Mouse (Mus musculus): Measurements from ENCODE around the gene Cask. TPM values are rescaled to one million over a fixed set of nuclear protein-coding genes. Genes with fewer than 3 reads are reported as not detected.

The Cask gene
- polyA plus RNA-seq, 1 experiment from 2014 or later, result 64.0 TPM

GRCm38 (mm10) chrX:13551566-13551965 is 299.6 kb downstream of the Cask start:
- Histone ChIP-seq H3K4me3 (replicated peaks; ENCODE audit: low read depth, low read length) (no peak overlapping the region), H3K27me3 (ENCODE audit: control insufficient read depth, insufficient read depth, low read length) (no peaks in the 10 kb centered on the region), H3K36me3 (ENCODE audit: control insufficient read depth, insufficient read depth, low read length) (peaks cover 14% of the 10 kb centered on the region), H3K4me1 (ENCODE audit: control insufficient read depth, insufficient read depth, low read length) (no peaks in the 10 kb centered on the region), H3K9me3 (ENCODE audit: control insufficient read depth, low read length) (no peaks in the 10 kb centered on the region), H3K27ac (replicated peaks; ENCODE audit: low read depth, low read length) (no peak overlapping the region), H3K4me2 (ENCODE audit: low read length) (no peak overlapping the region), H3K9ac (replicated peaks; ENCODE audit: low read length) (no peak overlapping the region)
- DNase-seq, result peak; percentile 5
- 89% methylated on average over 4 of the region's 4 CpGs for WGBS
- no peak for ATAC-seq (ENCODE audit: low FRiP score, low TSS enrichment)

GRCm38 (mm10) chrX:13549100-13549499 is 302.1 kb downstream of the Cask start:
- H3K4me3 ChIP-seq (replicated peaks; ENCODE audit: low read depth, low read length), result no peak overlapping the region
- no peak for ATAC-seq (ENCODE audit: low FRiP score, low TSS enrichment)

GRCm38 (mm10) chrX:13521288-13521687 is 329.9 kb downstream of the Cask start:
- H3K36me3 ChIP-seq (ENCODE audit: control insufficient read depth, insufficient read depth, low read length), result peaks cover 19% of the 10 kb centered on the region; the same call in 1 of the 2 replicates
- no peak for ATAC-seq (ENCODE audit: low FRiP score, low TSS enrichment)
- no peaks in the 10 kb centered on the region for H3K27me3 ChIP-seq (ENCODE audit: control insufficient read depth, insufficient read depth, low read length)
- 87% methylated on average over 8 of the region's 8 CpGs for WGBS
- H3K4me3 ChIP-seq (replicated peaks; ENCODE audit: low read depth, low read length), result no peak overlapping the region
- H3K4me1 ChIP-seq (ENCODE audit: control insufficient read depth, insufficient read depth, low read length), result no peaks in the 10 kb centered on the region
- H3K9me3 ChIP-seq (ENCODE audit: control insufficient read depth, low read length), result no peaks in the 10 kb centered on the region
- no peak overlapping the region for H3K4me2 ChIP-seq (ENCODE audit: low read length)
- H3K27ac ChIP-seq (replicated peaks; ENCODE audit: low read depth, low read length), result no peak overlapping the region
- H3K9ac ChIP-seq (replicated peaks; ENCODE audit: low read length), result no peak overlapping the region
- no peak for DNase-seq

More at GRCm38 (mm10) chrX:13549100-13549499, 302.1 kb downstream of the Cask start:
- Histone ChIP-seq H3K36me3 (ENCODE audit: control insufficient read depth, insufficient read depth, low read length) (peaks cover 13% of the 10 kb centered on the region; the same call in 1 of the 2 replicates), H3K4me2 (ENCODE audit: low read length) (no peak overlapping the region), H3K27ac (replicated peaks; ENCODE audit: low read depth, low read length) (no peak overlapping the region), H3K9me3 (ENCODE audit: control insufficient read depth, low read length) (no peaks in the 10 kb centered on the region), H3K4me1 (ENCODE audit: control insufficient read depth, insufficient read depth, low read length) (no peaks in the 10 kb centered on the region), H3K27me3 (ENCODE audit: control insufficient read depth, insufficient read depth, low read length) (no peaks in the 10 kb centered on the region), H3K9ac (replicated peaks; ENCODE audit: low read length) (no peak overlapping the region)
- 90% methylated on average over 4 of the region's 4 CpGs for WGBS
- no peak for DNase-seq

- DNase-seq (no peak), ATAC-seq (ENCODE audit: low FRiP score, low TSS enrichment) (no peak)
- no peak overlapping the region for H3K4me2 ChIP-seq (ENCODE audit: low read length)
- no peaks in the 10 kb centered on the region for H3K9me3 ChIP-seq (ENCODE audit: control insufficient read depth, low read length)
- no peak overlapping the region for H3K4me3 ChIP-seq (replicated peaks; ENCODE audit: low read depth, low read length)
- H3K27me3 ChIP-seq (ENCODE audit: control insufficient read depth, insufficient read depth, low read length), result no peaks in the 10 kb centered on the region
- no peak overlapping the region for H3K9ac ChIP-seq (replicated peaks; ENCODE audit: low read length)
- no peak overlapping the region for H3K27ac ChIP-seq (replicated peaks; ENCODE audit: low read depth, low read length)
- 78% methylated on average over 4 of the region's 4 CpGs for WGBS
- H3K36me3 ChIP-seq (ENCODE audit: control insufficient read depth, insufficient read depth, low read length), result peaks cover 15% of the 10 kb centered on the region; the same call in 1 of the 2 replicates
- H3K4me1 ChIP-seq (ENCODE audit: control insufficient read depth, insufficient read depth, low read length), result no peaks in the 10 kb centered on the region
These were observed 330.6 kb downstream of the Cask start for GRCm38 (mm10) chrX:13520566-13520965.

GRCm38 (mm10) chrX:13519408-13519783 is 331.8 kb downstream of the Cask start:
- no peaks in the 10 kb centered on the region for H3K9me3 ChIP-seq (ENCODE audit: control insufficient read depth, low read length)
- no peak for ATAC-seq (ENCODE audit: low FRiP score, low TSS enrichment)
- DNase-seq, result no peak
- no peak overlapping the region for H3K27ac ChIP-seq (replicated peaks; ENCODE audit: low read depth, low read length)
- no peak overlapping the region for H3K4me3 ChIP-seq (replicated peaks; ENCODE audit: low read depth, low read length)
- no peak overlapping the region for H3K9ac ChIP-seq (replicated peaks; ENCODE audit: low read length)
- 90% methylated on average over 5 of the region's 5 CpGs for WGBS
- no peaks in the 10 kb centered on the region for H3K4me1 ChIP-seq (ENCODE audit: control insufficient read depth, insufficient read depth, low read length)
- H3K4me2 ChIP-seq (ENCODE audit: low read length), result no peak overlapping the region
- H3K27me3 ChIP-seq (ENCODE audit: control insufficient read depth, insufficient read depth, low read length), result no peaks in the 10 kb centered on the region
- 0 out of 2 replicates have a peak, but pooled peaks cover 6% of the 10 kb centered on the region for H3K36me3 ChIP-seq (ENCODE audit: control insufficient read depth, insufficient read depth, low read length)

GRCm38 (mm10) chrX:13518781-13519407 is 332.3 kb downstream of the Cask start:
- peak; percentile 5 for DNase-seq
- 76% methylated on average over 4 of the region's 4 CpGs for WGBS
- Histone ChIP-seq H3K4me1 (ENCODE audit: control insufficient read depth, insufficient read depth, low read length) (no peaks in the 10 kb centered on the region), H3K27ac (replicated peaks; ENCODE audit: low read depth, low read length) (no peak overlapping the region), H3K9me3 (ENCODE audit: control insufficient read depth, low read length) (no peaks in the 10 kb centered on the region), H3K36me3 (ENCODE audit: control insufficient read depth, insufficient read depth, low read length) (0 out of 2 replicates have a peak, but pooled peaks cover 2% of the 10 kb centered on the region), H3K4me3 (replicated peaks; ENCODE audit: low read depth, low read length) (no peak overlapping the region), H3K9ac (replicated peaks; ENCODE audit: low read length) (no peak overlapping the region), H3K27me3 (ENCODE audit: control insufficient read depth, insufficient read depth, low read length) (no peaks in the 10 kb centered on the region), H3K4me2 (ENCODE audit: low read length) (no peak overlapping the region)
- no peak for ATAC-seq (ENCODE audit: low FRiP score, low TSS enrichment)

GRCm38 (mm10) chrX:13518019-13518418 is 333.1 kb downstream of the Cask start:
- WGBS, result 83% methylated on average over 10 of the region's 10 CpGs
- H3K4me2 ChIP-seq (ENCODE audit: low read length), result no peak overlapping the region
- no peak overlapping the region for H3K4me3 ChIP-seq (replicated peaks; ENCODE audit: low read depth, low read length)
- H3K36me3 ChIP-seq (ENCODE audit: control insufficient read depth, insufficient read depth, low read length), result 0 out of 2 replicates have a peak, but pooled peaks cover 2% of the 10 kb centered on the region
- no peak for DNase-seq
- no peak overlapping the region for H3K27ac ChIP-seq (replicated peaks; ENCODE audit: low read depth, low read length)
- H3K4me1 ChIP-seq (ENCODE audit: control insufficient read depth, insufficient read depth, low read length), result no peaks in the 10 kb centered on the region
- no peak for ATAC-seq (ENCODE audit: low FRiP score, low TSS enrichment)
- no peak overlapping the region for H3K9ac ChIP-seq (replicated peaks; ENCODE audit: low read length)
- H3K27me3 ChIP-seq (ENCODE audit: control insufficient read depth, insufficient read depth, low read length), result no peaks in the 10 kb centered on the region
- H3K9me3 ChIP-seq (ENCODE audit: control insufficient read depth, low read length), result no peaks in the 10 kb centered on the region

GRCm38 (mm10) chrX:13516451-13516850 is 334.7 kb downstream of the Cask start:
- H3K9me3 ChIP-seq (ENCODE audit: control insufficient read depth, low read length), result no peaks in the 10 kb centered on the region
- no peak overlapping the region for H3K9ac ChIP-seq (replicated peaks; ENCODE audit: low read length)
- no peak for DNase-seq
- 0 out of 2 replicates have a peak, but pooled peaks cover 2% of the 10 kb centered on the region for H3K36me3 ChIP-seq (ENCODE audit: control insufficient read depth, insufficient read depth, low read length)
- H3K27me3 ChIP-seq (ENCODE audit: control insufficient read depth, insufficient read depth, low read length), result no peaks in the 10 kb centered on the region
- 94% methylated on average over 6 of the region's 6 CpGs for WGBS
- H3K27ac ChIP-seq (replicated peaks; ENCODE audit: low read depth, low read length), result no peak overlapping the region
- ATAC-seq (ENCODE audit: low FRiP score, low TSS enrichment), result no peak
- no peak overlapping the region for H3K4me3 ChIP-seq (replicated peaks; ENCODE audit: low read depth, low read length)
- H3K4me2 ChIP-seq (ENCODE audit: low read length), result no peak overlapping the region
- no peaks in the 10 kb centered on the region for H3K4me1 ChIP-seq (ENCODE audit: control insufficient read depth, insufficient read depth, low read length)

GRCm38 (mm10) chrX:13513864-13514263 is 337.3 kb downstream of the Cask start:
- H3K27me3 ChIP-seq (ENCODE audit: control insufficient read depth, insufficient read depth, low read length), result no peaks in the 10 kb centered on the region
- no peaks in the 10 kb centered on the region for H3K4me1 ChIP-seq (ENCODE audit: control insufficient read depth, insufficient read depth, low read length)
- no peak for DNase-seq
- no peaks in the 10 kb centered on the region for H3K9me3 ChIP-seq (ENCODE audit: control insufficient read depth, low read length)
- no peak overlapping the region for H3K9ac ChIP-seq (replicated peaks; ENCODE audit: low read length)
- H3K4me3 ChIP-seq (replicated peaks; ENCODE audit: low read depth, low read length), result no peak overlapping the region
- ATAC-seq (ENCODE audit: low FRiP score, low TSS enrichment), result no peak
- WGBS, result 88% methylated on average over 5 of the region's 5 CpGs
- no peaks in the 10 kb centered on the region for H3K36me3 ChIP-seq (ENCODE audit: control insufficient read depth, insufficient read depth, low read length)
- no peak overlapping the region for H3K4me2 ChIP-seq (ENCODE audit: low read length)
- no peak overlapping the region for H3K27ac ChIP-seq (replicated peaks; ENCODE audit: low read depth, low read length)
